Mouse (Mus musculus) retina, postnatal 7 days (tissue): ENCODE data around the gene Stac2.

Experiments used
- DNase-seq: peaks from one replicate; pipeline ENCODE4 v3.0.0-alpha.2; 2012; ENCODE audit warnings: low read depth, low spot score

Gene Stac2

DNA sequence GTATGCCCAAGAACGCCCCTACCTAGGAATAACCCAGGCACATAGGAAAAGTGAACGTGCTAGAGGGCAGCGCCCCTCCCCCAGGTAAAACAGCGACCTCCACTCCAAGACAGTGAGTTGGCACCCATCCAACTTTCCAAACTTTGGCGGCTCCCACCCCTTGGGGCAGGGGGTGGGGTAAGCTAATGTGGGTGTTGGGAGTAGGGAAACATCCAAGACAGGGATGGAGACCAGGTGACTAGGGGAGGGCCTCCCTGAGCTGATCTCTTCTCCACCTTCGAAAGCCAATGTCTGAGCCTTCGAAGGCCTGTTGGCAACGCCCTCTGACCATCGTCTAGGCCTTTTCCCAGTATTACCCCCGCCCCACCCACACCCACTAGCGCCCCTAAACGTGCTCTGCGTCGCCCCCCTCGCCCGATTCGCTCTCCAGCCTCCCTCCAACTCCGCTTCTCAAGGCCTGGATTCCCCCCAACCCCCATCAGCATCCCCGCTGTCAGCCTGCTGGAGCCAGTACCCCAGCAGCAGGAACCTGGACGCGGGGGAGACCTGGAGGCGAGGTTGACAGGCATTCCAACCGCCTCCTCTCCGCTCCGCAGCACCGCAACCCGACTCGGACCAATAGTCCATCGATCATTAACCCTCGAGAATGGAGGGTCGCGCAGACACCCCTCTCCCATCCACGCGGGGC is 31.6 kb downstream of the Stac2 start:
- DNase-seq = no peak

DNA sequence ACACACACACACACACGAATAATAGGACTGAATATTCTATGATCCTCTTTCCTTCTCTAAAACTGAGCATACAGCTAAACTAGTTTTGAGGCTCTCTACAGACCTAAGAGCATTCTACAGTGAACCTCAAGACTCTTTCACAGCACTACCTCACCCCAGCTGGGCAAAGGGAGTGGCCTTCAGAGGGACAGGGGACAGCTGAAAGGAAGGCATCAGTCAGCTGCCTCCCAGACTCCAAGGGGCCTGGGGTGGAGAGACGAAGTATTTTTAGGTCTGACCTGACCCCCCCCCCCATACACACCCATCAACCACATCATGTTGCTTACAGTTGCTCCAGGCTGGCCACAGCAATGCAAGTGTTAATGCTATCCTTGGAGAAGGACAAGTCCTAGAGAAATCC is 32.1 kb downstream of the Stac2 start:
- no peak for DNase-seq

DNA sequence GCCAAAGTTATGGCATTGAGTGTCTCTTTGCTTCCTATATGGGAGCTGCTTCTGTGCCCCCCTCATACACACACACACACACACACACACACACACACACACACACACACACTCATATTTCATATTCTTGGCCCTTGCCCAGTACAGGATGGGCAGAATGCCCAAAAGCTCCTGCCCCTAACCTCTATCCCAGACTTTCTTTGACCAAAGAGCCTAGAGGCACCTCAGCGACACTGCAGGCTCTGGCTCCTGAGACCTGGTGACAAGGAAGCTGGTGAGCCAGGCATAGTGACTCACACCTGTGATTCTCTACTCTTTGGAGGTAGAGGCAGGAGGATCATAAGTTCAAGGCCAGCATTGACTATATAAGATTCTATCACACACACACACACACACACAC is 32.6 kb downstream of the Stac2 start:
- DNase-seq = no peak

DNA sequence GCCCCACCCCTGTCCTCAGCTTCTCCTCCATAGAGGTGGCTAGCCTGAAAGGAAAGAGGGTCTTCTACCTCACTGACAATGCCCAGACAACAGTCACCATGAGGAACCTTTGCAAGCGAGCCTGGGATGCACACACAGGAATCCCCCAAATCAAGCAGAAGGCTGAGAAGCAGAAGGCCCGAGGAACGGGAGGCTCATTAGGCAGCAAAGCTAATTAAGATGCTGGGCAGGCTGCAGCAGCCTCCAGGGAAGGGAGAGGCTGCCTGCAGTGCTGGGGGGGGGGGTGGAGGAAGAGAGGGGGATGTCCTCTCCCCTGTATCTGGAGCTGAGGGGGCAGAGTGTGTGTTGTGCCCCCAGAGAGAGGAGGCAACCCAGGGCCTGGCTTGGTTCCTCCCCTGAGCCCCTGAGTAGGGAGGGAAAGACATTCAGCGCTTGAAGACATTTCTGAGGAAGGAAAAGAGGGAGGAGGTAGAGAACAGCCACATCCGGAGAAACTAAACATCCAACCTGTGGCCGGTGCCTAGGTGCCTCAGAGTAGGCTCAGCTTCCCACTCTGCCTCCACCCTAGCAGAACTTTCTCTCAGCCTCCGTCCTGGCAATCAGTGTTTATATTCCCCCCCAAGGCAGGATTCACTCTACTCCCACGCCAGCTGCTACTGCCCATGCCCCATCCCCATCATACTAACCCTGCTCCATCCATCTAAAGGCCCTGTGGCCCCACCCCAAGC is 33.2 kb downstream of the Stac2 start:
- DNase-seq = no peak

DNA sequence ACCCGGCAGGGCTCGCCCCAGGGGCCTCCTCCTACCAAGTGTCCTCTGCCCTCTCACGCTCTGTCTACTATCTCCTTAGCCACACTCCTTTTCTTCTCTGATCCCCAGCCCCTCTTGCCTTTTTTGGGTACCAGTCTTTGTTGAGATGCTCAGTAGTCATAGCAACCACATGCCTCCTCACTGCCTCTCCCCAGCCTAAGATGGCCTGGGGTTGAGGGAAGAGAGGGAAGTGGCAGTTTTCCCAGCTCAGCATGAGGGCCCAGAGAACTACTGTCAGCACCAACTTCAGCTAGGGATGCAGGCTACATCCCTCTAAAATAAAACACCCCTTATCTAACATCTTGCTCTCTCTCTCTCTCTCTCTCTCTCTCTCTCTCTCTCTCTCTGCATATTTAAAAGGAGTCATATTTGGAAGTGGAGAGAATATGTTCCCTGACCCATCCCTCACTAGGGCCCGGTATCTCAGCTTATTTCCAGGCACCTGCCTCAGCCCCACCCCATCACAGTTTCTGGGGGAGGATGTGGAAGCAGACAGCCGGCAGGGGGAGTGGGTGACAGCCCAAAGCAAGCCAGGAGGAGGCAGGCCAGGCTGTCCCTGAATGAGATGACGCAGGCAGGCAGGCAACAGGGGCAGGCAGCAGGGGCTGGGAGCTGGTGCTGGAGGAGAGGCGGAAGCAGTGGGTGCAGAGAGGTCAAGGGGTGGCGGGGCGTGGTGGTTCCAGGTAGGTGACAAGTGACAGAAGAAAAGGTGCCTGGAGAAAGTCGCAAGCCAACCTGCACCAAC is 34.2 kb downstream of the Stac2 start:
- no peak for DNase-seq

DNA sequence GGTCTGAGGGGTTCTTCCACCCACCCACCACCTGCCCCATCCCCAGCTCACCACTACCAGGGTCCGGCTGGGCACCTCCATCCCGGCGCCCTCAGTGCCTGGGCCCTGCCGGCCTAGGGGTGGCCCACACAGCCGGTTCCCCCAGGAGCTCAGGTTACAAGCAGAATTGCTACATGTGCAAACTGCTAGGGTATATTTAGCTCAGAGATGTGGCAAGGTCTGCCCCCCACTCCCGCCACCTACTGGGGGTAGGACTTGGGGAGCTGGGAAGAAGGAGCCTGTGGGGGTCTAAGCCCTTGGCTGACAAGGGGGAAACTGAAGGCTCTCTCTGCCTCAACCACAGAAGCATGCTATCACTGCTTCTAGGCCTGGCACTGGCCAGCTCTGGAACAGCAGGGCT is 35.0 kb downstream of the Stac2 start:
- no peak for DNase-seq

DNA sequence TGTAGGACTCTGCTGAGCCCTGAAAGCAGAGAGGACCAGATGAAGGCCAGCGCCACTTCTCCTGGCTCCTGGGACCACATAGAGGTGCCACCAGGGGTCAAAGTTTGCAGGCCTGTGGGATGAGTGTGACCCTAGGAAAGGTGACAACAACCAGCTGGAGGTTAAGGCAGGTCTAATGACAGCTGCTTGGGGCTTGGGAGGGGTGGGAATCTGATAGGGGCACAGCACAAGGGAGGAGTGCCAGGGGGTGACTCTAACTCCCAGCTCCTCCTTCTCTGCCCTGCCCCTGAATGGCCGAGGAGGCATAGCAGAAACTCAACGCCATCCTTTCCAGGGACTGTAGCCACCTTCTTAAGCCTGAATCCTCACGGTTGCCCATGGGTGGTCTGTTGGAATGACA is 36.4 kb downstream of the Stac2 start:
- DNase-seq = no peak

DNA sequence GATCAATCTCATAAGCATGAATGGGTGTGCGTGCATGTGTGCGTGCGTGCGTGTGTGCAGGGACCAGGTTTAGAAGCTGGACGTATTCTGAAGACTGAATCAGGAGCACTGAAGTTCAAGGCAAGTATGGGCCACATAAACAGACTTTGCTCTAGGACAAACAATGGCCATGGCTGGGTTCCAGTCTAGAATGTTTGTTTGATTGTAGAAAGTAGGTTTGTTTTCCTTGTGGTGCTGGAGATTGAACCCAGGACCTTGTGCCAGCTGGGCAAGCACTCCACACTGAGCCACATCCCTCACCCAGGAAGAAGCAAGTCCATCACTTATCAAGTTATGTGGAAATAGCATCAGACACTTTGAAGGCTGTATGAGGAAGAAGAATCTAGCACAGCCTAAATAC is 37.1 kb downstream of the Stac2 start:
- DNase-seq = no peak

DNA sequence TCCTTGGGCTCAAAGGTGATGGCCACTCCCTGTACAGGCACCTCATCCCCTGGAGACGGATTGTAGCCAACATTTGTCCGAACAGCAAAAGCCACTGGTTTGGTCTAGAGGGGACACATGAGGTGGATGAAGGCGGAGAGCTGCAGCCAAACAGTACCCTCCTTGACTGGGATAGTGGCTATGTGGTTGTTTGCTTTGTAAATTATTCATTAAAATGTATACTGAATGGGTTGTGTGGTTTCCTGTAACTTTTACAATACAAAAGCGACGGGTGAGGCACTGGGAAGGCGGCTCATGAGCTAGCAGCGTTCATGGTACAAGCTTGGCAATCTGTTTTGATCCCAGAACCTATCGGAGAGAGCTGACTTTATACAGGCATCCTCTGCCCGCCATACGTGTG is 40.4 kb downstream of the Stac2 start:
- no peak for DNase-seq

DNA sequence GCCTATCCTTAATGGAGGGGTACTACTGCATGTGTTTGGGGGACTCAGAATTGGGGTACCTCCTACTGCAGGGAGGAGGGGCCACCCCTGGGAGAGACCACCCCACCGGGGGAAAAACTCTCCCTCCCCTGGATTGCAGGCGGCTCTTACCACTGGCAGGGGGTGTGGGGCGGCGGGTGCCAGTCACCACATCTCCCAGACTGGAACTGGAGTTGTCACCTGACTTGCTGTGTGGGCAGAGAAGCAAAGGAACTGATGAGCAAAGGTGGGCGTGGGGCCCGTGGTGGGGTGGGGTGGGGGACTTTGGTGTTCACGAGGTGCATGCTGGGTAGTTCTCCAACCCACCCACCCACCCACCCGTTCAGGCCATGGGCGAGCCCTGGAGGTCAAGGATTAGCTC is 41.5 kb downstream of the Stac2 start:
- no peak for DNase-seq

DNA sequence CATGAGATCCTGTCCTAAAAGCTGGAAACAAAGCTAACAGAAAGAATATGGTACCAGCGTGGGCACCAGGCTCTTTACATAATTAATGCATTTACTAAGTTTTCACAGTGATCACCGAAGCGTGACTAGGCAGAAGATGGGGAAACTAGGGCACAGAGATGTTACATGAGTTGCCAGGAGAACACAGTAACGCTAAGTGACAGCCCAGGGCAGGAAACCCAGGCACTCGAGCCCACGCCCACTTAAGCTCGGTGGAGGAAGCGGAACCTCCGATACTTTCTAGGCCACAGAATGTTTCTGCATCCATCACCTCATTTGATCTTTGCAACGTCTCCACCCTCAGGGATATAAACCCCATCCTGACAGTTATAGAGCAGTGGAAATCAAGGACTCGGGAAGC is 45.2 kb downstream of the Stac2 start:
- no peak for DNase-seq

DNA sequence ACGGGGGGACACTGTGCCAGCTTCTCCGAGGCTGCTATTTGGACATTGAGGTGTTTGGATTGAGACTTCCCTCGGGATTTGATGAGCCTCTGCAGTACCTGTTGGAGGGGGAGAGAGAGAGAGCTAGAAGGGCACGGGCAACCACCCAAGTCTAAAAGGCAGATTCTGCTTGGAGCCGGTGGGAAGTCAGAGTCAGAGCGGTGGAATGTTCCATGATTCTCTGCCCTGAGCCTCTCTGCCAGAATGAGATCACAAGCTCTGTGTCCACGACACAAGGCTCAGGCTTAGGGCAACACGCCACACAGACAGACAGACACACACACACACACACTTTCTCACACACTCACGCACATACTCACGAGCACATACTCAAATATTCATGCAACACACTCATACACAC is 47.6 kb downstream of the Stac2 start:
- DNase-seq = no peak

DNA sequence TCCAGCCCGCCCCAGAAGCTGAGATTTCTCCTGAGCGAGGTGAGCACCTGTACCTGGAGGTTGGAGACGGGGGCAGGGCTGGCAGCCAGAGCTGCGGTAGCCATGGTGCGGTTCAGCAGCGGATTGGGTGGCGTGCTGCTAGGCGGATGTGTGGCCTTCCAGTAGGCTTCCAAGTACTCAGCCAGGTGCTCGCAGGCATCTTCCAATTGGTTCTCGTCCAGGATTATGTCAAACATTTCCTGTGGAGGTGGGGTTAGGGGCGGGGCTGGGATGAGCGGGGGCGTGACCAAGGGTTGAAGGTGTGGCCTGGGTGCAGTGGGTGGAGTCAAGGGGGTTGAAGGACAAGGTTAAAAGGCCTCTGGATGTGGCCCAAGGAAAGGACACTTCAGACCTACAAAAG is 48.2 kb downstream of the Stac2 start:
- no peak for DNase-seq

DNA sequence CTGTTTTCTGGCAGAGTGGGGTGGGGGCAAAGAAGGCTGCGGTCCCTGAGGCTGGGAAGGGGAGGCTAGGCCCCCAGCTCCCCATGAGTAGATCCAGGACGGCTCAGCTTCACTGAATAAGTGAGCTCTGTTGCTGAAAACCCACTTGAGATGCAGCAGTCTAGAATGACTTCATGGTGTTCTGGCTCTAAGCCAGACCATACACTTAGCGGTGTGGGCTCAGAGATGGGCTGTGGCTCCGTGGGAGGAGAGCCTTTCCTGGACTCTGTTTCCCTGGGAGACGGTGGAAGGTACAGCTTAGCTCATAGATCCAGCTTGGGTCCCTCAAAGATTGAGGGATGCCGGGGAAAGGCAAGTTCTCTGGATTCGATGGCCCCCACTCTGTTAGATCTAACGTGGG is 49.1 kb downstream of the Stac2 start:
- DNase-seq = no peak

DNA sequence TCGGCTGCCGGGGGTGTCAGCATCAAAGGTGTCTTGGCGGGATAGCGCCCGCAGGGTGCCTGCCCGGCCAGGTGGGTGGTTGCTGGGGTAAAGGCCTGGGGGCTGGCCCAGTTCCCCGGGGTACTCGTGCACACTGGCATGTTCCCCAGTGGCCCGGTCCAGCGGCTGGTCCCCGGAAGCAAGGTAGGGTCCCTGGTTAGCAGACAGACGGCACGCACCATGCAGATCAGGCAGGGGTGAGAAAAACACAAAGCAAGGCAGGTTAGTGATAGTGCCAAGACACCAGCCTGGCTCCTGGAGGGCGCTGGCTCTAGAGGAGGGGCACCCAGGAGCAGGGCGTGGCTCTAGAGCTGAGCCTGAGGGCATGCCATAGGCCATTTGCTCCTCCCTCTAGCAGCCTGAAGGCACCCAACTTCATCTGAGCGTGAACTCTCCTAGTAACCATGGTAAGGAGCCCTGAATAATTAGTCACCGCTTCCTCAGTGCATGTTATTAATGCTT is 50.0 kb downstream of the Stac2 start:
- no peak for DNase-seq

DNA sequence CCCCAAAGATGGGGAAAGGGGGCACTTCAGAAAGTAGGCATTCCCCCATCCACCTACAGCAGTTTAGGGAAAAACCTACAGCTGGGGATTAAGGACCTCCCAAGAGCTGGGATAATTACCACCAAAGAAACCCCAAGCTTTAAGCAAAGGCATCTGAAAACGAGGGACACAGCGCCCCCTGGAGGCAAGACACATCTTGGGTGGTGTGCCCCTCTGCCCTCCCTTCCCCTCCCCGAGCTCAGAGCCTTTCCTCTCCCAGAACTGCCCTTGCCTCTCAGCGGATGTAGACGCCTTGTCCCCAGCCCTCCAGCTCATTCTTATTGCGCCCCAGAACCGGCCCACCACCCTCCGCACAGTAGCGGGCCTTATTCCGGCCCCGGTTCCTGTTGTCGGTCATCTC is 50.6 kb downstream of the Stac2 start:
- peak; percentile 70 for DNase-seq

DNA sequence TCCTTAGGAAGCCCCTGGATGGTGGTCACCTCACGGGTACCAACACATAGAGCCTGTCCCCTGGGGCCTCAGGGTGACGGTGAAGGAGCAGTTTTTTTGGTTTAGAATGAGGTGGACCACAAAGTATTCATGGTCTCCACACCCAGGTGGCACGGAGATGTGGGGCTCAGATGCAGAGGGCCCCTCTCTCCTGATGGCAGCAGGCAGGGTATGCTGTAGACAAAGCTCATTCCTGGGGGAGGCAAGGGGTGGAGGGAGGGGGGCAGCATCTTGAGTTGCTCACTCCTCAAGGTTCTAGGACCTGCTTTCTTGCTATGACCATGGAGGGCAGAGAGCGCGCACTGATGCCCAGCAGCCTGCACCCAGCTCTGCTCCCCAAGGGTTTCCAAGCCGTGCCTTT is 51.3 kb downstream of the Stac2 start:
- DNase-seq = no peak

DNA sequence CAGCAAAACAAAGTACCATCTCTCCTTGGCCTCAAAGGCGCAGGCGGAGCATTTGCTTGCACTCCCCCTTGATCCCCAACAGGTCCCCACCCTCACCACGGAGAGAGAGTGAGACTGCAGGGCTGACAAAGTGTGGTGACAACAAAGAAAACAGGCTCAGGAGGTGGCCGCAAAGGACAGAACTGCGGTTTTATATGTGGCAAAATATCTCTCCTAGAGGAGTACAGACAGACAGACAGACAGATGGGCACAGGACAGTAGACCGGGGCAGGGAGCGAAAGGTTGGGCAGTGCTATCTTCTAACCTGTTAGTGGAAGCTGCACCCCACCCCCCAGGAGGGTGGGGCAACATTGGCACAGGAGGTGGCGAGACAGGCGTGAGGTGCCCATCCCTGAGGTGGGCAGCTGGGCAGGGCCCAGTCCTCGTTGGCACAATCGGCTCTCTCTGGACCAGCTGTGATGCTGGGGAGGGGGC is 51.9 kb downstream of the Stac2 start:
- no peak for DNase-seq

DNA sequence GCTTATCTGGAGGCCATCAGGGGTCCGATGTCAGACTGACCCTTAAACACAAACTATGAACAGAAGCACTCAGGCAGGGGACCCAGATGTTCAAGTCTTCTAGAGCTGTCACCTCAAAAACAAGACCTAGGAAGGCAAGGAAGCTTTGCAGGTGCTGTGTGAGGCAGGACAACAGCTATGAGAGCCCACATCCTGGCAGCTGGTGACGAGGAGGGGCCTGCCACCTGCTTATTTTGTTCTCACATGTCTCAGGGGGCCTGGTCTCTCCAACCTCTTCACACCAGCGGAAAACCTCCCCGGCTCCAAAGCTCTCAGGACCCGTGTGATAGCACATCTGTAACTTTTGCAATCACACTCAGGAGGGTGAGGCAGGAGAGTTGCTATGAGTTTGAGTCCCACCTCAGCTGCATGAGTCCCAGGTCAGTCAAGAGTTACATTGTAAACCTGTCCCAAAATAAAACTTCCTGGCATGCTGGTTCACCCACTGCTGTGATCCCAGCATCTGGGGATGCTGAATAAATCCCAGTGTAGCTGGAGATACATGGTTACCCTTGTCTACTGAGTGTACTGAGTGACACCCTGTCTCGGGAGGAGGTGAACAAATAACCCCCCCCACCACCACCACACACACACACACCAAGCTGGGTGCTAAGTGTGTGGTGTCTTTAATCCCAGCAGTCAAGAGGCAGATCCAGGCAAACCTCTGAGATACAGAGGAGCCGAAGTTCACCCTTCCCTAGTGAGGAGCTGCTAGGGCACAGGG is 52.7 kb downstream of the Stac2 start:
- no peak for DNase-seq

DNA sequence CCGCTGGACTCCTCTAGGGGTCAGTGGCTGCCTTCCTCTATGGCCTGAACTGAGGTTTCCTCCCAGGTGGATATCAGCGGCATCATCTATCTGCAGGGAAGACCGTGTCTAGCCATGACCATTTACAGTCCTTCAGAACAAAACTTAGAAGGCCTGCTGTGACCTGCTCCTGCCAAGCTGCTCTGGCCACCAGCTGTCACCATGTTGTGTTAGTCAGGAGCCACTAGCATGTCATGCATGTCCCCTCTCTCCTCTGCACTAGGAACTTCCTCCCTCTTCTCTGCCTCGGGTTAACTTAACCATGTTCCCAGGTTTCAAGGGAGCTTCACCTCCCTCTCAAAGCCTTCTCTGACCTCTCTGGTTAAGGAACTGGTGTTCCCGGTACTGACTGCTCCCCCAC is 53.5 kb downstream of the Stac2 start:
- DNase-seq = no peak

DNA sequence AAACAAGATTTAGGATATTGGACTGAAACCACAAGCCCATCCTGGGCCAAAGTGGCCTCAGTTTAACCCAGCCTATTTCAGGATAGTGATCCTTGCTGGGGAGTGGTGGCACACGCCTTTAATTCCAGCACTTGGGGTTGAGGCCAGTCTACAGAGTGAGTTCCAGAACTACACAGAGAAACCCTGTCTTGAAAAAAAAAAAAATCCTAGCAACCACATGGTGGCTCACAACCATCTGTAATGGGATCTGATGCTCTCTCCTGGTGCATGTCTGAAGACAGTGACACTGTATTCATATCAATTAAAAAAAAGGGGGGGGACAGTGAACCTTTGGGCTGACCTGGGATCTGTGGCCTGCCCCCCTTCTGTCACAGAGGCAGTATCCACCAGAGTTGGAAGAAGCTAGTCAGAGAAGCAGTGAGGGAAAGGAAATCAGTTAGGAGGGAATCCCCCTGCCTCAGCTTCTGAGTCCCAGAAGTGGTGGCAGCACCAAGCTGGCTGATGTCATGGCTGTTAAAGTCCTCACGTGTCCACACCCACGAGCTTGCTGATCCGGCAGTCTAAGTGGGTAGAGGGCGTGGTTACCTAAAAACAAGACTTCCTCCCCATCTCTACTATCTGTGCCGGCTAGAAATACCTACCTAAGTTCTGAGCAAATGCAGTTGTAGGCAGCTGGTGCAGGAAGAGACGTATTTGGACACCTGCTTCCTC is 54.2 kb downstream of the Stac2 start:
- DNase-seq = no peak
